22 mouse cellular contexts compared by ENCODE assay signal in genomic region chr13:110401877-110402276, GRCm38 (mm10). TPM values are rescaled to one million over a fixed set of nuclear protein-coding genes. Genes with fewer than 3 reads are reported as not detected.
"Had no signal": no experiment of that assay in that cellular context is flagged by ENCODE, and none has a peak within 500 bp of the region (broad histone marks: within the 10 kb centered on the region; RNA-seq: fewer than 3 reads in every experiment).

No protein-coding gene starts in this region.

- H3K4me2 ChIP-seq: liver, embryonic 15.5 days; lung, embryonic 15.5 days; midbrain, embryonic 11.5 days; midbrain, embryonic 13.5 days; midbrain, embryonic 15.5 days; neural tube, embryonic 13.5 days; neural tube, embryonic 15.5 days had no signal

- H3K4me3 ChIP-seq: liver, embryonic 15.5 days; lung, embryonic 15.5 days; megakaryocyte, embryonic 14.5 days; midbrain, embryonic 13.5 days; midbrain, embryonic 15.5 days; neural tube, embryonic 13.5 days; neural tube, embryonic 15.5 days had no signal

- H3K27ac ChIP-seq: liver, embryonic 15.5 days; lung, embryonic 15.5 days; macrophage; midbrain, embryonic 13.5 days; midbrain, embryonic 15.5 days; neural tube, embryonic 13.5 days; neural tube, embryonic 15.5 days had no signal

- H3K27me3 ChIP-seq: lung, embryonic 15.5 days; midbrain, embryonic 13.5 days; midbrain, embryonic 15.5 days; neural tube, embryonic 13.5 days; neural tube, embryonic 15.5 days had no signal

- DNase-seq: liver, postnatal 0 days; lung, postnatal 14 days; lung, postnatal 36 days; retina, postnatal 1 day; right cerebral cortex, adult 18-20 months; right cerebral cortex, postnatal 25 days; right cerebral cortex, postnatal 4 days; spleen, adult 18-20 months; thymus, adult 18-20 months; thymus, postnatal 14 days; thymus, postnatal 36 days had no signal

RNA-seq across cellular contexts. Expression of gene Gapt, which starts 44.9 kb away (rescaled TPM):
- total RNA-seq: midbrain, postnatal 0 days had no signal
- polyA plus RNA-seq: midbrain, postnatal 0 days; neural tube, embryonic 13.5 days; neural tube, embryonic 15.5 days; stomach, embryonic 14.5 days had no signal
